Mouse (Mus musculus) liver, embryonic 14 days (tissue): ENCODE measurements around the gene 1700019A02Rik. TPM values are rescaled to one million over a fixed set of nuclear protein-coding genes. Genes with fewer than 3 reads are reported as not detected.

Experiments used
- polyA plus RNA-seq: library from polyadenylated mRNA; depleted of rRNA; stranded (reverse); fragments of >200 nt; gene quantifications from 2 replicates; pipeline ENCODE4 v1.2.3, GENCODE M21; 2012; rRNA removed

Gene 1700019A02Rik
- polyA plus RNA-seq = 0.06 TPM in 1 of 2 replicates, not detected in the other

DNA sequence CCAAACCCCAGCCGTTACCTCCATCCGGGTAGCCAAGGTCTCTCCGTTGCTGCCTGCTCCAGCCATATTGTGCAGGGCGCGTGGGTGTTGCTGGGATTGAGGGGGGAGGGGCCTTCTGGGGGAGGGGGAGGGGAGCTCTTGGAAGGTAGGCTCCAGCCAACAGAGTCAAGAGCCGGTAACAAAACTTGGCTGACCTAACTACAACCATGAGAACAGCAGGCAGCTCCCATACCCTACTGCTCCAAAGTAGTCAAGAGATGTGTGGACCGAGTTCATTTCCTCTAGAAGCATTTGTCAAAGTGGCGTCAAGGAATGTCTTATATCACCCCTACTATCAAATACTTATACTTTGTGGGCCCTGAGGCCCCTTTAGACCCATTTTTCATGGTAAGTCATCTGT, at the start of gene 1700019A02Rik:
TSS of gene 1700019A02Rik (minus strand) at position 101 of the 400 bp plus-strand sequence.

Other genes starting within 250 kb of the 1700019A02Rik start
- 2.1 and 2.2 TPM in 2 replicates for gene 1700019D03Rik, start 167.5 kb downstream of the 1700019A02Rik start, polyA plus RNA-seq
- 0.01 and 0.09 TPM in 2 replicates for gene Mstn, start 126.0 kb downstream of the 1700019A02Rik start, polyA plus RNA-seq
- 3.8 and 3.9 TPM in 2 replicates for gene Pms1, start 109.4 kb upstream of the 1700019A02Rik start, polyA plus RNA-seq
- 13.7 and 17.0 TPM in 2 replicates for gene Ormdl1, start 109.5 kb upstream of the 1700019A02Rik start, polyA plus RNA-seq
- not detected in 2 replicates for gene Gm28778, start 109.5 kb upstream of the 1700019A02Rik start, polyA plus RNA-seq
- gene Osgepl1, start 126.0 kb upstream of the 1700019A02Rik start, polyA plus RNA-seq = 14.1 and 14.9 TPM in 2 replicates
- not detected in 2 replicates for gene Asdurf, start 165.0 kb upstream of the 1700019A02Rik start, polyA plus RNA-seq
- gene Gm28551, start 165.0 kb upstream of the 1700019A02Rik start, polyA plus RNA-seq = 0.08 TPM in 1 of 2 replicates, not detected in the other
- 22.3 and 24.4 TPM in 2 replicates for gene Asnsd1, start 165.1 kb upstream of the 1700019A02Rik start, polyA plus RNA-seq